Comparison of ENCODE assay signal across 24 mouse cellular contexts in the genomic region with DNA sequence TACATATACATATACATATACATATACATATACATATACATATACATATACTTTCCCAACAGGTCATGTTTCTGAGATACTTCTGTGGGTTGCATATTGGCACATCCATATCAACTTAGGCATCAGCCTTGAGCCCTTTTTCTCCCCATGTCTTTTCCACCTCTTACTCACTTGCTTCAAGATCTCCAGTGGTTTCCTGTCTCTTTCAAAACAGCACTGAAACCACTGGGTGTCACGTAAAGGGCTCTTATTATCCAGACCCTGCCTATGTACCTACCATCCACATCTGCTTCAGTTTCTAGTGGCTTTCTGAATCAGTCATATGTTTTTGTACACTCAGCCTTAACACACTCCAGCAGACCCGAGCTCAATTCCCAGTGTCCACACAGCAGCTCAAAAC. TPM values are rescaled to one million over a fixed set of nuclear protein-coding genes. Genes with fewer than 3 reads are reported as not detected.
A peak's percentile ranks its signal among the peaks of the same experiment; 100 is the strongest.
DNase-seq lines count a peak whose midpoint lies in the region; ATAC-seq and TF ChIP-seq lines count a peak whose summit lies in the region.
"Had no signal": no experiment of that assay in that cellular context is flagged by ENCODE, and none has a peak within 500 bp of the region (broad histone marks: within the 10 kb centered on the region; RNA-seq: fewer than 3 reads in every experiment).

No protein-coding gene starts in this region.

- H3K27me3 ChIP-seq in kidney, postnatal 0 days (ENCODE audit: insufficient read depth, low read length), result no peaks in the 10 kb centered on the region
- no peaks in the 10 kb centered on the region for H3K27me3 ChIP-seq in kidney, embryonic 16.5 days (ENCODE audit: insufficient read depth, low read length)
- H3K27me3 ChIP-seq: heart, embryonic 13.5 days; Patski had no signal

- H3K36me3 ChIP-seq in kidney, postnatal 0 days (ENCODE audit: insufficient read depth, low read length), result no peaks in the 10 kb centered on the region
- no peaks in the 10 kb centered on the region for H3K36me3 ChIP-seq in kidney, embryonic 16.5 days (ENCODE audit: insufficient read depth, low read length)
- H3K36me3 ChIP-seq: forebrain, embryonic 10.5 days; G1E; heart, embryonic 10.5 days; heart, embryonic 13.5 days had no signal

- WGBS in kidney, postnatal 0 days, result 59% methylated on average over 2 of the region's 2 CpGs
- 57% methylated on average over 2 of the region's 2 CpGs for WGBS in kidney, embryonic 16.5 days

- no peaks in the 10 kb centered on the region for H3K4me1 ChIP-seq in kidney, postnatal 0 days (replicated peaks; ENCODE audit: insufficient read depth, low read length)
- H3K4me1 ChIP-seq in kidney, embryonic 16.5 days (ENCODE audit: insufficient read depth, low read length), result peaks cover 12% of the 10 kb centered on the region; the same call in 1 of the 2 replicates

- H3K4me2 ChIP-seq in kidney, postnatal 0 days (ENCODE audit: low read length), result no peak overlapping the region
- H3K4me2 ChIP-seq in kidney, embryonic 16.5 days (replicated peaks; ENCODE audit: low read depth, low read length), result no peak overlapping the region
- H3K4me2 ChIP-seq: heart, embryonic 13.5 days; hindbrain, embryonic 14.5 days had no signal

- TF ChIP-seq CTCF in kidney, postnatal 0 days (IDR thresholded peaks at IDR 0.05; ENCODE audit: low read depth), result no peak

- no peak overlapping the region for H3K4me3 ChIP-seq in kidney, postnatal 0 days (replicated peaks; ENCODE audit: low read depth, low read length)
- no peak overlapping the region for H3K4me3 ChIP-seq in kidney, embryonic 16.5 days (ENCODE audit: low read length)
- H3K4me3 ChIP-seq: forebrain, embryonic 10.5 days; heart, adult 2 months; heart, embryonic 10.5 days; heart, embryonic 13.5 days had no signal

- no peak for ATAC-seq in kidney, postnatal 0 days (replicated peaks; ENCODE audit: low FRiP score, low read depth)
- ATAC-seq in kidney, embryonic 16.5 days (ENCODE audit: low FRiP score, low TSS enrichment), result no peak
- peak; percentile 40; the same call in 1 of the 2 replicates for ATAC-seq in common myeloid progenitor, adult 5-6 weeks (replicated peaks; ENCODE audit: low read depth, poor library complexity, severe bottlenecking)
- ATAC-seq in megakaryocyte progenitor cell, adult 5-6 weeks (replicated peaks; ENCODE audit: poor library complexity), result peak; percentile 59
- ATAC-seq: forebrain, embryonic 14.5 days; hindbrain, postnatal 0 days had no signal

- no peak overlapping the region for H3K9ac ChIP-seq in kidney, postnatal 0 days (ENCODE audit: low read depth, low read length)
- H3K9ac ChIP-seq in kidney, embryonic 16.5 days (replicated peaks; ENCODE audit: low read length), result no peak overlapping the region
- H3K9ac ChIP-seq: heart, embryonic 13.5 days; hindbrain, embryonic 14.5 days had no signal

- H3K9me3 ChIP-seq in kidney, postnatal 0 days (replicated peaks; ENCODE audit: low read length), result no peaks in the 10 kb centered on the region
- H3K9me3 ChIP-seq in kidney, embryonic 16.5 days (ENCODE audit: low read length), result no peaks in the 10 kb centered on the region
- H3K9me3 ChIP-seq: forebrain, embryonic 10.5 days; G1E; heart, embryonic 10.5 days; heart, embryonic 13.5 days had no signal

- peak overlapping the region; percentile 21; the same call in 1 of the 2 replicates for H3K27ac ChIP-seq in kidney, postnatal 0 days
- H3K27ac ChIP-seq in kidney, embryonic 16.5 days (ENCODE audit: low read length), result no peak overlapping the region
- H3K27ac ChIP-seq: forebrain, embryonic 10.5 days; heart, adult 2 months; heart, embryonic 10.5 days; heart, embryonic 13.5 days; hindbrain, embryonic 14.5 days; hindbrain, postnatal 0 days had no signal

- DNase-seq in kidney, postnatal 0 days (ENCODE audit: low spot score), result no peak
- DNase-seq in adrenal gland, postnatal 4 days (ENCODE audit: low spot score in 2 of 2), result no peak
- no peak for DNase-seq in liver
- DNase-seq: adrenal gland, adult 2 months; adrenal gland, postnatal 14 days; cerebellum, adult 11-12 months; cerebellum, adult 8-10 months; cerebellum, postnatal 10 days; cerebellum, postnatal 36 days; gastrocnemius, postnatal 25 days; heart, adult 2 months; heart, postnatal 14 days; heart, postnatal 4 days had no signal

RNA-seq across cellular contexts. Expression of a gene that starts 45.8 kb away (rescaled TPM):
- polyA plus RNA-seq in kidney, postnatal 0 days (2015; fragmentation: Nextera tagmentation; extraction: Ambion mirVana), result 731 and 809 TPM in 2 replicates
- polyA plus RNA-seq in kidney, embryonic 16.5 days (2015; fragmentation: Nextera tagmentation; extraction: Ambion mirVana), result 362 and 426 TPM in 2 replicates
- 120 and 133 TPM in 2 replicates for total RNA-seq in common myeloid progenitor, adult 5-6 weeks (2017)
- total RNA-seq in megakaryocyte progenitor cell, adult 5-6 weeks (2015), result 69.5 and 75.2 TPM in 2 replicates
- total RNA-seq in megakaryocyte progenitor cell, adult 5-6 weeks (2017), result 126 and 129 TPM in 2 replicates
- 100 to 1,000 TPM; 675 to 838 TPM for total RNA-seq in adrenal gland, postnatal 4 days (2021)

Comparison
In these comparisons a context has a peak if more than half of its experiments do, and no peak if none do; other contexts are left out.
1. ATAC-seq: peak in common myeloid progenitor, adult 5-6 weeks (single experiment) and megakaryocyte progenitor cell, adult 5-6 weeks (single experiment); none in kidney, postnatal 0 days (single experiment) and kidney, embryonic 16.5 days (single experiment).